Mouse (Mus musculus) hindbrain, postnatal 0 days (tissue): ENCODE results near the gene Fam186b. TPM values are rescaled to one million over a fixed set of nuclear protein-coding genes. Genes with fewer than 3 reads are reported as not detected.

Experiments used
- ATAC-seq: fragments of 200-750 bp; cut with Nextera tagmentation; 2 replicates; pipeline ENCODE4 v1.8.0; 2017; ENCODE audit warnings: mild to moderate bottlenecking, moderate TSS enrichment, moderate library complexity
- DNase-seq: peaks from one replicate; pipeline ENCODE4 v3.0.0-alpha.2; 2015; ENCODE audit warnings: low spot score
- H3K27ac ChIP-seq: fragments of 300-500 bp; sonication (generic); 2 replicates; pipeline ENCODE4 v1.5.1; 2014; ENCODE audit warnings: mild to moderate bottlenecking
- H3K27me3 ChIP-seq: fragments of 300-500 bp; sonication (generic); 2 replicates; pipeline ENCODE4 v1.6.1; 2014; ENCODE audit warnings: low read length, mixed read lengths; ENCODE audit not compliant: insufficient read depth
- H3K36me3 ChIP-seq: fragments of 300-500 bp; sonication (generic); 2 replicates; pipeline ENCODE4 v1.6.1; 2014; ENCODE audit warnings: low read length, mixed read lengths; ENCODE audit not compliant: insufficient read depth
- H3K4me1 ChIP-seq: fragments of 300-500 bp; sonication (generic); 2 replicates; pipeline ENCODE4 v1.6.1; 2014; ENCODE audit warnings: antibody characterized with exemption, low read length, mixed read lengths; ENCODE audit not compliant: insufficient read depth
- H3K4me2 ChIP-seq: fragments of 300-500 bp; sonication (generic); 2 replicates; pipeline ENCODE4 v1.6.1; 2014; ENCODE audit warnings: low read depth, mild to moderate bottlenecking, low read length, moderate library complexity, mixed read lengths
- H3K4me3 ChIP-seq: fragments of 300-500 bp; sonication (generic); 2 replicates; pipeline ENCODE4 v1.5.1; 2014; ENCODE audit warnings: low read length
- H3K9ac ChIP-seq: fragments of 300-500 bp; sonication (generic); replicated peaks from 2 replicates; pipeline ENCODE4 v1.6.1; 2014; ENCODE audit warnings: mild to moderate bottlenecking, low read length, moderate library complexity, mixed read lengths
- H3K9me3 ChIP-seq: fragments of 300-500 bp; sonication (generic); 2 replicates; pipeline ENCODE4 v1.6.1; 2016; ENCODE audit warnings: low read length, mixed read lengths
- CTCF ChIP-seq: IDR thresholded peaks from 2 replicates; pipeline ENCODE4 v1.5.1; 2016; ENCODE audit warnings: antibody characterized with exemption, control low read depth, low read depth
- whole genome bisulfite sequencing: fragments of 180-500 bp; shearing (Covaris S2); extraction: QIAGEN DNeasy Blood & Tissue Kit; methylation state at CpG from one replicate; pipeline ENCODE4 v1.1.7; 2014; 5-methylcytosine and 5-hydroxymethylcytosine counted together
- polyA plus RNA-seq: library from polyadenylated mRNA; unstranded; fragments of >200 nt; fragmentation: Nextera tagmentation; extraction: Ambion mirVana; gene quantifications from 2 replicates; pipeline ENCODE4 v1.2.1, GENCODE M21; 2015
- total RNA-seq: library from RNA; depleted of rRNA; stranded (reverse); fragments of >200 nt; gene quantifications from 2 replicates; pipeline ENCODE4 v1.2.3, GENCODE M21; 2014

Gene Fam186b
- total and polyA plus RNA-seq, 2 experiments from 2014 or later: 1.3 TPM

DNA sequence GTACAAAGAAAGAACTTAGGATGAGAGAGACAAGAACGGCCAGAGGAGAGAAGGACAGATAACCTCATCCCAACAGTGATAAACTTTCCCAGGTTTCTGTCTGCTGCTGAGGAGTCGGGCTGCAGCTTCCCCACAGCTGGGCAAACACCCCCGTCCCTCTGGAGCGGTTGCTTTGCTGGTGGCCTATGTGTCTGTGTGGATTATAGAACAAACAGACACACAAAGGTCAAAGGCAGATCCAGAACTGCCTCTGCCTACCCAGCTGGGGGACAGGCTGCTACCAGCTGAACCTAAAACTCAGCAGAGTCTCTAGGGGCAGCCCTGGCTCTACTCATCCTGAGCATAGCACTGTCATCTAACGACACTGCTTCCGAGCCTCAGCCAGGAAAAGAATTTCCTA lies 44.0 kb upstream of the Fam186b start:
- no peaks in the 10 kb centered on the region for H3K36me3 ChIP-seq
- H3K9me3 ChIP-seq: no peaks in the 10 kb centered on the region
- no peak overlapping the region for H3K4me3 ChIP-seq
- no peak overlapping the region for H3K27ac ChIP-seq
- H3K4me2 ChIP-seq: no peak overlapping the region
- no peak overlapping the region for H3K9ac ChIP-seq
- DNase-seq: no peak
- 62% methylated on average over 6 of the region's 6 CpGs for WGBS
- no peak for ATAC-seq
- H3K27me3 ChIP-seq: no peaks in the 10 kb centered on the region
- peaks cover 18% of the 10 kb centered on the region for H3K4me1 ChIP-seq
- no peak for TF ChIP-seq CTCF

DNA sequence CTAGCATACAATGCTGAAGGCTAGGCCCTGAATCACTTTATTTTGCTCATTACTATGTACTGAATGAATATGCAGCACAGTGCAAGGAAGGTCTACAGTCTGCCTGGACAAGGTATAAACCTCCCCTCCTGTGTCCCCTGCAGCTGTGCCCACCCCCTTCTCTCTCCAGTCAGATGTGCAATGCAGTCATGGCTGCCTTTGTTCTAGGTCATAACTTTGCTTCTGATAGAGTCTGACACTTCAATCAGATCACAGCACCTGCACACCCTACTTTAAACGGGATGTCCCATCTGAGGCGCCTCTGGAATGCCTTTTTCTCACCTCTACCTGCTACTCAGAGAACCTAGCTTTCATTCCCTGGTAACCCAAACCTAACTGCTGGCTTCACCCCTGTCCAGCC lies 43.2 kb upstream of the Fam186b start:
- no peak for ATAC-seq
- WGBS: 93% methylated on average over 2 of the region's 2 CpGs

DNA sequence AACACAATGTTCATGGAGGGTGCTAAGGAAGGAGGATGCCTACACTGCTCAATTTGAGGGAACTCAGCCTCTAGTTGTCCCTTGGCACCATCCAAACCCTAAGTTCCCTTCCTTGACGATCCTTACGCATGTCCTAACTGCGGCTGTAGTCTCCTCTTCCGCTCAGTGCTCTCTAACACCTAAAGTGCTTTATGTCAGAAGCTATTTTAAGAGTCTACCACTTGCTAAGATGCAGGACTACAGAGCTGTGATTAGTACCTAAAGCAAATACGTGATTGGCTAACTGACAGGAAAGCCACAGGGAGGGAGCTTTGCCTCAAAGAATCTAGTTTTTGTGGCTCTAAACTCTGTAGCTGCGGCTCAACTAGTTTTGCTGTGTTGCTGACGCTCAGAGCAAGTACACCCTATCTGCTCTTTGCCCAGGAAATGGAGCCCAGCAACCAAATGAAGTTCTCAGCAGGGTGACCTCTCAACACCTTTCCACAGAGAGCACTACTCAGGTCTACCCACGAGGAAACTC lies 40.2 kb upstream of the Fam186b start:
- H3K9ac ChIP-seq: no peak overlapping the region
- peaks cover 9% of the 10 kb centered on the region; the same call in 1 of the 2 replicates for H3K4me1 ChIP-seq
- no peak for DNase-seq
- no peaks in the 10 kb centered on the region for H3K36me3 ChIP-seq
- H3K27me3 ChIP-seq: no peaks in the 10 kb centered on the region
- no peak for TF ChIP-seq CTCF
- H3K4me2 ChIP-seq: no peak overlapping the region
- 80% methylated on average over 8 of the region's 8 CpGs for WGBS
- no peak overlapping the region for H3K4me3 ChIP-seq
- H3K9me3 ChIP-seq: no peaks in the 10 kb centered on the region
- no peak overlapping the region for H3K27ac ChIP-seq
- ATAC-seq: no peak

More for the DNA sequence above, 43.2 kb upstream of the Fam186b start:
- TF ChIP-seq CTCF: no peak
- H3K27ac ChIP-seq: no peak overlapping the region
- no peaks in the 10 kb centered on the region for H3K27me3 ChIP-seq
- H3K9me3 ChIP-seq: no peaks in the 10 kb centered on the region
- no peak overlapping the region for H3K4me2 ChIP-seq
- no peak overlapping the region for H3K9ac ChIP-seq
- peaks cover 18% of the 10 kb centered on the region for H3K4me1 ChIP-seq
- H3K36me3 ChIP-seq: no peaks in the 10 kb centered on the region
- DNase-seq: no peak
- no peak overlapping the region for H3K4me3 ChIP-seq

DNA sequence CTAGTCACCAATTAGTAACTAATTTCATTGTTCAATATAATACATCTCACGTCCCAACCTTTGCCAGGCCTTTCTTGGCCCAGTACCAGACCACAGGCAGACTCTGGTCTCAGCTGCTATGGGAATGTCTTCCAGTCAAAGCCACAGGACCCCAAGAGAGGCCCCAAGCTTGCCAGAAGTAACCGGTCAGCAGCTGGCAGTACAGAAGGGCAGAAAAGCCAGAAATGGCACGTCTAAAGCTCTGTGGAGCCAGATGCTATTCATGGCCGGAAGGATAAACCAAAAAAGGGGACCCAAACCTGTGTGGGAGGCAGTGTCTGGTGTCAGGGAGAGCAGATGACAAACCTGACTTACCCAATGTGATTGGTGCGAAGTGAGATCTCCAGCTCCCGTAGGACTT lies 38.8 kb upstream of the Fam186b start:
- H3K9me3 ChIP-seq: no peaks in the 10 kb centered on the region
- H3K4me3 ChIP-seq: no peak overlapping the region
- H3K4me1 ChIP-seq: peaks cover 9% of the 10 kb centered on the region; the same call in 1 of the 2 replicates
- DNase-seq (peak; percentile 72), ATAC-seq (peak; percentile 67; the same call in 1 of the 2 replicates)
- H3K9ac ChIP-seq: no peak overlapping the region
- H3K4me2 ChIP-seq: no peak overlapping the region
- H3K36me3 ChIP-seq: no peaks in the 10 kb centered on the region
- H3K27ac ChIP-seq: peak overlapping the region; percentile 80
- WGBS: 31% methylated on average over 6 of the region's 6 CpGs
- no peaks in the 10 kb centered on the region for H3K27me3 ChIP-seq
- no peak for TF ChIP-seq CTCF

DNA sequence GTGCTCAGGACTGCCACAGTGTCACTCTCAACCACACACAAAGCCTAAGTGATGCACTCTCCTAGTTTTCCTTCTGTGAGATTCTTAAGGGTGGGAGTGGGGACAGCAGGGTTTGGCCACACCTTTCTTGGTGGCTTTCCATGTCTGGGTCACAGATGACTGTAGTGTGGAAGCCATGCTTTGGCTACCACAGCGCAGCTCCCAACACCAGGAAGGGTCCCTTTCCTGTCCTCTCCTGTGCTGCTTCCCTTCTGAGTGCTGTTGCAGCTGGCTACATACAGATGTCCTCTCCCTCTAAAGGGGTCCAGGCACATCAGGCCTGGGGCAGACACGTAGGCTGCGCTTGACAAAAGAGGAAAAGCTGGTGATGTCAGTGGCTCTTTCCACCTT lies 38.0 kb upstream of the Fam186b start:
- Histone ChIP-seq H3K4me3 (no peak overlapping the region), H3K27ac (peak overlapping the region; percentile 80), H3K27me3 (no peaks in the 10 kb centered on the region), H3K4me2 (no peak overlapping the region), H3K9ac (no peak overlapping the region), H3K4me1 (peaks cover 9% of the 10 kb centered on the region; the same call in 1 of the 2 replicates), H3K9me3 (no peaks in the 10 kb centered on the region), H3K36me3 (no peaks in the 10 kb centered on the region)
- 0 out of 2 replicates have a peak, but pooled peaks have one; percentile 6 for ATAC-seq
- no peak for TF ChIP-seq CTCF
- DNase-seq: peak; percentile 45
- 69% methylated on average over 3 of the region's 3 CpGs for WGBS

DNA sequence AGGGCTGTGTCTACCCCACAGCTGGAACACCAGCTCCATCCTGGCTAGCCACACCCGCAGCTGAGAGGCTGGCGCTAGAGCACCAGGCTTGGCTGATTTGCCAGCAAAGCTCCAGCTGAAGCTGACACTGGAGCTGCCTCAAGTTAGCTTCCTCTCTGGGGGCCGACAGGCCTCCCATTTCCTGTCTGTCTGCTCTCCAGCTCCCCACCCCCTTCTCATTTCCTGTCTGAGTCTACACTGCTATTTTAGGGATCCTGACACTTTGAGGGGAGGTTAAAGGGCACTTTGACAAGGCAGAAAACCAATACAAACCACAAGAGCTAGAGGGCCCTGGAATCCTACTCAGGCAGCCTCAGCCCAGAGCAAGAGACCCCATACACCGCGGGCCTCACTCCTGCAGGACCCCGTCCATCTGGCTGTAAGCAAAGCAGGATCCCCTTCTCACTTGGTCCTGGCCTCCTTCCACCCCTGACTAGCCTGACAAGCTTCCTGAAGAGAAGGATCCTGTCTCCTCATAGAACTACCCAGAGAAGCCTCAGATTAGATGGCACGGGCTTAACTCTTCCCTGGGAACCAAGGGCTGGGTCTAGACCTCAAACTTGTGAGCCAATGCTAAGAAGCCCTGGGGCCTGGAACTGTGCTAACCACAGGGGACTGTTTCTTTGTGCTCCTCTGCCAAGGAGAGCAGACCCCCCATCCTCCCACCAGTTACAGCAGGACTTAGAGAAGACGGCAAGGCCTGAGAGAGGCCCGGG lies 37.4 kb upstream of the Fam186b start:
- H3K36me3 ChIP-seq: no peaks in the 10 kb centered on the region
- H3K4me1 ChIP-seq: peaks cover 9% of the 10 kb centered on the region; the same call in 1 of the 2 replicates
- H3K9me3 ChIP-seq: no peaks in the 10 kb centered on the region
- H3K27ac ChIP-seq: peak overlapping the region; percentile 80
- ATAC-seq (peak; percentile 38), DNase-seq (peak; percentile 61)
- no peak for TF ChIP-seq CTCF
- no peak overlapping the region for H3K9ac ChIP-seq
- no peaks in the 10 kb centered on the region for H3K27me3 ChIP-seq
- H3K4me3 ChIP-seq: no peak overlapping the region
- H3K4me2 ChIP-seq: no peak overlapping the region
- 42% methylated on average over 9 of the region's 9 CpGs for WGBS

DNA sequence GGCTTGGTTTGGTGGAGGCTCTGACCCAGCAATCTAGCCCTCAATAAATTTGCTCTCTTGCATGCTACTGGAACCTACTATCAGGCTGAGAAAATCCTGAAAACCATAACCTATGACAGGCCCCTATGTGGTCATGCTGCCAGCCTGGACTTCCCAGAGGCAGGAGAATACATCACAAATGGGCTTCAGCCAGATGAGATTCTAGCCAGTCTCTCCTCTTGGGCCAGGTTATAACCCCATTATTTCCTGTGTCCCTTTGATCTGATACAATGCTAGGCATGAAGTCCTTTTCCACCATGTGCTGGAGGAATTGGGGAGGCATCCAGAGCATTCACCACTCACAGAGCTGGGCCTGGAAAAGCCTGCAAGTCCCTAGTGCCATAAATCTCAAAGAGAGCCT lies 36.4 kb upstream of the Fam186b start:
- H3K4me3 ChIP-seq: no peak overlapping the region
- no peak for DNase-seq
- H3K36me3 ChIP-seq: peaks cover 5% of the 10 kb centered on the region; the same call in 1 of the 2 replicates
- no peak overlapping the region for H3K4me2 ChIP-seq
- H3K4me1 ChIP-seq: peaks cover 9% of the 10 kb centered on the region; the same call in 1 of the 2 replicates
- no peak for ATAC-seq
- no peak for TF ChIP-seq CTCF
- H3K27me3 ChIP-seq: no peaks in the 10 kb centered on the region
- no peak overlapping the region for H3K9ac ChIP-seq
- peak overlapping the region; percentile 80; the same call in 1 of the 2 replicates for H3K27ac ChIP-seq
- no peaks in the 10 kb centered on the region for H3K9me3 ChIP-seq
